Mouse (Mus musculus) kidney, postnatal 25 days (tissue): ENCODE measurements around the gene Tmem104.

Source experiments
- DNase-seq, 2 experiments: peaks; one replicate each; pipeline ENCODE4 v3.0.0; 2021; ENCODE audit warnings: mixed read lengths in 2 of 2

Gene Tmem104

GRCm38 (mm10) chr11:115266400-115266778 lies 79.1 kb downstream of the Tmem104 start:
- DNase-seq: no peak

- DNase-seq: no peak
These were observed 80.0 kb downstream of the Tmem104 start, which contains the start of gene Grin2c for GRCm38 (mm10) chr11:115267061-115267883. TSS of gene Grin2c (minus strand) at chr11:115267243.

- DNase-seq: no peak
These were observed 80.7 kb downstream of the Tmem104 start for GRCm38 (mm10) chr11:115267958-115268357.

- DNase-seq: no peak
These were observed 82.2 kb downstream of the Tmem104 start for GRCm38 (mm10) chr11:115269330-115270066.

GRCm38 (mm10) chr11:115270148-115270861 lies 83.0 kb downstream of the Tmem104 start:
- peak; percentile 79 to 82 for DNase-seq

- DNase-seq: no peak
These were observed 83.8 kb downstream of the Tmem104 start for GRCm38 (mm10) chr11:115271052-115271451.

GRCm38 (mm10) chr11:115271481-115271880 lies 84.2 kb downstream of the Tmem104 start:
- DNase-seq: no peak

- no peak for DNase-seq
These were observed 85.7 kb downstream of the Tmem104 start for GRCm38 (mm10) chr11:115272894-115273498.

GRCm38 (mm10) chr11:115273735-115274134 lies 86.4 kb downstream of the Tmem104 start:
- DNase-seq: no peak

- no peak for DNase-seq
These were observed 86.9 kb downstream of the Tmem104 start for GRCm38 (mm10) chr11:115274178-115274577.

- DNase-seq: no peak
These were observed 87.5 kb downstream of the Tmem104 start for GRCm38 (mm10) chr11:115274771-115275170.

GRCm38 (mm10) chr11:115275509-115275908 lies 88.2 kb downstream of the Tmem104 start:
- no peak for DNase-seq

GRCm38 (mm10) chr11:115275954-115276353 lies 88.7 kb downstream of the Tmem104 start:
- no peak for DNase-seq

GRCm38 (mm10) chr11:115276780-115277603 lies 89.7 kb downstream of the Tmem104 start, which contains the start of gene Fdxr:
TSS of gene Fdxr (minus strand) at chr11:115277050.
- DNase-seq: peak; percentile 99

- no peak for DNase-seq
These were observed 90.3 kb downstream of the Tmem104 start for GRCm38 (mm10) chr11:115277604-115277975.

GRCm38 (mm10) chr11:115278176-115278575 lies 90.9 kb downstream of the Tmem104 start:
- DNase-seq: no peak

GRCm38 (mm10) chr11:115279726-115280125 lies 92.4 kb downstream of the Tmem104 start:
- no peak for DNase-seq

- no peak for DNase-seq
These were observed 95.0 kb downstream of the Tmem104 start for GRCm38 (mm10) chr11:115282295-115282694.

- no peak for DNase-seq
These were observed 95.6 kb downstream of the Tmem104 start for GRCm38 (mm10) chr11:115282723-115283485.

- no peak for DNase-seq
These were observed 96.1 kb downstream of the Tmem104 start for GRCm38 (mm10) chr11:115283486-115283765.

GRCm38 (mm10) chr11:115283891-115284620 lies 96.8 kb downstream of the Tmem104 start:
- no peak for DNase-seq
